Mouse (Mus musculus): ENCODE results near the gene Gm4869.
A peak's percentile ranks its signal among the peaks of the same experiment; 100 is the strongest.

The Gm4869 gene

GRCm38 (mm10) chr5:140472336-140472735, 26.9 kb downstream of the Gm4869 start:
- DNase-seq, result no peak

- no peak for DNase-seq
Observed at GRCm38 (mm10) chr5:140481458-140481857, 36.0 kb downstream of the Gm4869 start.

GRCm38 (mm10) chr5:140491142-140491541, 45.7 kb downstream of the Gm4869 start:
- DNase-seq, result no peak

- DNase-seq, result no peak
Observed at GRCm38 (mm10) chr5:140492684-140493233, 47.3 kb downstream of the Gm4869 start.

GRCm38 (mm10) chr5:140498176-140498575, 52.7 kb downstream of the Gm4869 start:
- DNase-seq, result no peak

- DNase-seq, result no peak
Observed at GRCm38 (mm10) chr5:140500736-140501135, 55.3 kb downstream of the Gm4869 start.

- DNase-seq, result no peak
Observed at GRCm38 (mm10) chr5:140501982-140502836, 56.8 kb downstream of the Gm4869 start.

GRCm38 (mm10) chr5:140502925-140503324, 57.5 kb downstream of the Gm4869 start:
- peak; percentile 35 for DNase-seq

- peak; percentile 99 for DNase-seq
Observed at GRCm38 (mm10) chr5:140505208-140505780, 59.8 kb downstream of the Gm4869 start, which contains the start of gene Chst12. Chst12 (plus strand) TSS chr5:140505550.

- no peak for DNase-seq
Observed at GRCm38 (mm10) chr5:140506096-140506794, 60.8 kb downstream of the Gm4869 start.

GRCm38 (mm10) chr5:140507466-140508208, 62.2 kb downstream of the Gm4869 start:
- peak; percentile 29 for DNase-seq

GRCm38 (mm10) chr5:140508686-140509085, 63.2 kb downstream of the Gm4869 start:
- DNase-seq, result no peak

- no peak for DNase-seq
Observed at GRCm38 (mm10) chr5:140509204-140509603, 63.8 kb downstream of the Gm4869 start.

GRCm38 (mm10) chr5:140510012-140511000, 64.9 kb downstream of the Gm4869 start:
- no peak for DNase-seq

GRCm38 (mm10) chr5:140513921-140514320, 68.5 kb downstream of the Gm4869 start:
- no peak for DNase-seq

- DNase-seq, result no peak
Observed at GRCm38 (mm10) chr5:140514799-140515486, 69.5 kb downstream of the Gm4869 start.

- DNase-seq, result no peak
Observed at GRCm38 (mm10) chr5:140517159-140517920, 71.9 kb downstream of the Gm4869 start.

- DNase-seq, result no peak
Observed at GRCm38 (mm10) chr5:140517921-140518230, 72.4 kb downstream of the Gm4869 start.

GRCm38 (mm10) chr5:140521196-140521595, 75.8 kb downstream of the Gm4869 start:
- DNase-seq, result no peak

- DNase-seq, result no peak
Observed at GRCm38 (mm10) chr5:140526754-140527153, 81.3 kb downstream of the Gm4869 start.

All from cerebellum, adult 11-12 months (tissue).